8 mouse cellular contexts compared by ENCODE assay signal in genomic region chr14:21831830-21832403, GRCm38 (mm10). TPM values are rescaled to one million over a fixed set of nuclear protein-coding genes. Genes with fewer than 3 reads are reported as not detected.
DNase-seq lines count a peak whose midpoint lies in the region; ATAC-seq and TF ChIP-seq lines count a peak whose summit lies in the region.

No protein-coding gene starts in this region.

- peak overlapping the region; percentile 92 for H3K9ac ChIP-seq in lung, embryonic 14.5 days
- H3K9ac ChIP-seq in embryonic facial prominence, embryonic 14.5 days (ENCODE audit: low read depth, low read length), result peak overlapping the region; percentile 94
- peak overlapping the region; percentile 94 for H3K9ac ChIP-seq in midbrain, embryonic 11.5 days (ENCODE audit: low read length)

- H3K4me3 ChIP-seq in lung, embryonic 14.5 days (ENCODE audit: low read depth, low read length), result peak overlapping the region; percentile 97
- H3K4me3 ChIP-seq in embryonic facial prominence, embryonic 14.5 days (ENCODE audit: low read depth, low read length), result peak overlapping the region; percentile 93
- H3K4me3 ChIP-seq in midbrain, embryonic 11.5 days (ENCODE audit: low read depth, low read length), result peak overlapping the region; percentile 99

- H3K9me3 ChIP-seq in lung, embryonic 14.5 days (ENCODE audit: low read depth, low read length), result no peaks in the 10 kb centered on the region
- no peaks in the 10 kb centered on the region for H3K9me3 ChIP-seq in embryonic facial prominence, embryonic 14.5 days (ENCODE audit: control insufficient read depth, low read length)
- no peaks in the 10 kb centered on the region for H3K9me3 ChIP-seq in midbrain, embryonic 11.5 days (ENCODE audit: control insufficient read depth, low read length)

- H3K27me3 ChIP-seq in lung, embryonic 14.5 days (ENCODE audit: insufficient read depth, low read length), result no peaks in the 10 kb centered on the region
- no peaks in the 10 kb centered on the region for H3K27me3 ChIP-seq in embryonic facial prominence, embryonic 14.5 days (replicated peaks; ENCODE audit: control insufficient read depth, insufficient read depth, low read length)
- no peaks in the 10 kb centered on the region for H3K27me3 ChIP-seq in midbrain, embryonic 11.5 days (ENCODE audit: control insufficient read depth, insufficient read depth, low read length)

- 0 out of 2 replicates have a peak, but pooled peaks have one; percentile 0 for TF ChIP-seq CTCF in lung, embryonic 14.5 days (IDR thresholded peaks at IDR 0.05; ENCODE audit: low read depth)

- 0 out of 2 replicates have a peak, but pooled peaks cover 5% of the 10 kb centered on the region for H3K4me1 ChIP-seq in lung, embryonic 14.5 days (ENCODE audit: insufficient read depth)
- peaks cover 11% of the 10 kb centered on the region; the same call in 1 of the 2 replicates for H3K4me1 ChIP-seq in embryonic facial prominence, embryonic 14.5 days (ENCODE audit: control insufficient read depth, insufficient read depth, low read length)
- peaks cover 19% of the 10 kb centered on the region for H3K4me1 ChIP-seq in midbrain, embryonic 11.5 days (ENCODE audit: control insufficient read depth, insufficient read depth, low read length)

- H3K36me3 ChIP-seq in lung, embryonic 14.5 days (ENCODE audit: insufficient read depth), result peaks cover 38% of the 10 kb centered on the region
- peaks cover 32% of the 10 kb centered on the region for H3K36me3 ChIP-seq in embryonic facial prominence, embryonic 14.5 days (ENCODE audit: control insufficient read depth, insufficient read depth, low read length)
- H3K36me3 ChIP-seq in midbrain, embryonic 11.5 days (ENCODE audit: control insufficient read depth, insufficient read depth, low read length), result no peaks in the 10 kb centered on the region

- no peak; the same call in 1 of the 2 replicates for ATAC-seq in lung, embryonic 14.5 days (ENCODE audit: insufficient read depth)
- peak; percentile 1; the same call in 1 of the 2 replicates for ATAC-seq in embryonic facial prominence, embryonic 14.5 days (ENCODE audit: low read depth)
- no peak for ATAC-seq in midbrain, embryonic 11.5 days (ENCODE audit: low FRiP score)

- peak overlapping the region; percentile 80 for H3K4me2 ChIP-seq in lung, embryonic 14.5 days
- peak overlapping the region; percentile 88 for H3K4me2 ChIP-seq in embryonic facial prominence, embryonic 14.5 days (ENCODE audit: low read depth, low read length)
- peak overlapping the region; percentile 87 for H3K4me2 ChIP-seq in midbrain, embryonic 11.5 days

- no peak for DNase-seq in lung, embryonic 14.5 days
- no peak for DNase-seq in lung, postnatal 14 days
- no peak for DNase-seq in embryonic facial prominence, embryonic 14.5 days (ENCODE audit: low spot score)
- peak; percentile 61 for DNase-seq in kidney, adult 9 months
- DNase-seq in midbrain, embryonic 11.5 days (ENCODE audit: low spot score, missing footprints), result no peak
- no peak for DNase-seq in c-Kit-positive CD71-positive TER-119-positive erythroid progenitor cells, embryonic 14.5 days (ENCODE audit: low spot score)
- no peak for DNase-seq in right cerebral cortex, postnatal 14 days
- DNase-seq in layer of hippocampus, postnatal 10 days (ENCODE audit: low spot score in 2 of 2), result no peak

- peak overlapping the region; percentile 96 for H3K27ac ChIP-seq in lung, embryonic 14.5 days (ENCODE audit: low read depth)
- peak overlapping the region; percentile 94 for H3K27ac ChIP-seq in embryonic facial prominence, embryonic 14.5 days (replicated peaks; ENCODE audit: low read depth, low read length)
- peak overlapping the region; percentile 86 for H3K27ac ChIP-seq in midbrain, embryonic 11.5 days (ENCODE audit: low read depth, low read length)

- WGBS in lung, embryonic 14.5 days, result under 1% methylated on average over 28 of the region's 28 CpGs
- WGBS in embryonic facial prominence, embryonic 14.5 days, result under 1% methylated on average over 27 of the region's 28 CpGs
- WGBS in midbrain, embryonic 11.5 days, result under 1% methylated on average over 28 of the region's 28 CpGs

RNA-seq across cellular contexts. Expression of gene Vdac2, which starts 6.9 kb away (rescaled TPM):
- 274 and 278 TPM in 2 replicates for polyA plus RNA-seq in lung, embryonic 14.5 days (2014; fragmentation: Nextera tagmentation; extraction: Ambion mirVana)
- 251 and 260 TPM in 2 replicates for polyA plus RNA-seq in embryonic facial prominence, embryonic 14.5 days (2014; fragmentation: Nextera tagmentation; extraction: Ambion mirVana)
- 312 and 315 TPM in 2 replicates for polyA plus RNA-seq in midbrain, embryonic 11.5 days (2014; fragmentation: Nextera tagmentation; extraction: Ambion mirVana)
- total RNA-seq in layer of hippocampus, postnatal 10 days (2021), result 100 to 1,000 TPM; 201 to 224 TPM

RNA-seq across cellular contexts. Expression of gene Comtd1, which starts 16.9 kb away (rescaled TPM):
- polyA plus RNA-seq in lung, embryonic 14.5 days (2014; fragmentation: Nextera tagmentation; extraction: Ambion mirVana), result 15.4 and 17.0 TPM in 2 replicates
- polyA plus RNA-seq in embryonic facial prominence, embryonic 14.5 days (2014; fragmentation: Nextera tagmentation; extraction: Ambion mirVana), result 18.7 and 19.4 TPM in 2 replicates
- polyA plus RNA-seq in midbrain, embryonic 11.5 days (2014; fragmentation: Nextera tagmentation; extraction: Ambion mirVana), result 11.8 and 12.6 TPM in 2 replicates
- 10 to 100 TPM; 42.1 to 44.5 TPM for total RNA-seq in layer of hippocampus, postnatal 10 days (2021)
